Mouse (Mus musculus): ENCODE measurements at regions not wholly inside any gene's neighbourhood (a gene's known extent, or its start where the extent isn't known, plus 50 kb on each side); places are given as distances from the start of the nearest gene placed in this dataset.

GRCm38 (mm10) chr8:118062736-118063135 lies 220.8 kb upstream of the Cdh13 start:
- H3K4me3 ChIP-seq = no peak overlapping the region
- no peak overlapping the region for H3K27ac ChIP-seq
- DNase-seq (ENCODE audit: low spot score in 2 of 2) = no peak
- no peak for TF ChIP-seq CTCF (conservative IDR thresholded peaks at IDR 0.05)

- DNase-seq (ENCODE audit: low spot score in 2 of 2) = no peak
- Histone ChIP-seq H3K27ac (no peak overlapping the region), H3K4me3 (no peak overlapping the region)
- TF ChIP-seq CTCF (conservative IDR thresholded peaks at IDR 0.05) = no peak
These were observed 226.8 kb upstream of the Cdh13 start for GRCm38 (mm10) chr8:118056781-118057180.

DNA sequence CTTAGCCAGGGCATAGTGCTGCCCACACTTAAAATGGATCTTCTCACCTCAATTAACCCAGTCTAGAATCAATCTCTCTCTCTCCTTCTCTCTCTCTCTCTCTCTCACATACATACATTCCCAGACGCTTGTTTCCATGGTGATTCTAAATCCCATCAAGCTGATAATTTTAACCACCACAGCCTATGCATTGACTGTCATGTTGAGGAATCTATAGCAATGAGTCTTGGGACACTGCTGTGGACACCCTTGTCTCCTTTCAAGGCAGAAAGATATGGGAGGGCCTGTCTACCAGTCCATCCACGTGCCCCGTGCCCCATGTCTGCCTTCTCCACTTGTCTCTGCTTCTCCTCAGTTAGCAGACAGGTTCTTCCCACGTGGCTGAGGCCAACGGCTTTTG lies 228.0 kb upstream of the Cdh13 start:
- no peak overlapping the region for H3K27ac ChIP-seq
- DNase-seq (ENCODE audit: low spot score in 2 of 2) = no peak
- no peak for TF ChIP-seq CTCF (conservative IDR thresholded peaks at IDR 0.05)
- no peak overlapping the region for H3K4me3 ChIP-seq

GRCm38 (mm10) chr8:118050386-118050785 lies 233.1 kb upstream of the Cdh13 start:
- Histone ChIP-seq H3K27ac (no peak overlapping the region), H3K4me3 (no peak overlapping the region)
- no peak for TF ChIP-seq CTCF (conservative IDR thresholded peaks at IDR 0.05)
- DNase-seq (ENCODE audit: low spot score in 2 of 2) = no peak

GRCm38 (mm10) chr8:118042253-118042860 lies 240.6 kb upstream of the Mphosph6 start:
- Histone ChIP-seq H3K27ac (no peak overlapping the region), H3K4me3 (no peak overlapping the region)
- DNase-seq (ENCODE audit: low spot score in 2 of 2) = no peak
- TF ChIP-seq CTCF (conservative IDR thresholded peaks at IDR 0.05) = no peak

GRCm38 (mm10) chr8:118041253-118041652 lies 239.5 kb upstream of the Mphosph6 start:
- Histone ChIP-seq H3K27ac (no peak overlapping the region), H3K4me3 (no peak overlapping the region)
- no peak for DNase-seq (ENCODE audit: low spot score in 2 of 2)
- TF ChIP-seq CTCF (conservative IDR thresholded peaks at IDR 0.05) = no peak

DNA sequence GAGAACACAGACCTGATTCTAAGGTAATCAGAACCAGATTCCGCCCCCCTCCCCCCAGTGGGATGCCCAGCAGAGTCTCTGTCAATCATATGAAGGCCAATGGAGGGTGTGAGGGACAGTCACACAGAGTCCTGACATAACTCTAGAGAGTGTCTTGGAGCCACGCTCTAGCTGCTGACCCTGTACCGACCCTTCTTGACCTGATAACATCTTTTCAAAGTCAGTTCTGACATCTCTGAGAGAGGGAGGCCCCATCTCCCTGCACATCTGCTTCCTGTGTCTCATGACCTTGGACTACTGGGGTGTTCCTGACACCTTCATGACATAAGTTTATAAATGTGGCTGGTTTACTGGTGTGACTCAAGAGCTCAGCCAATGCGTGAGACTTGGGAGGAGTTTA lies 236.1 kb upstream of the Mphosph6 start:
- H3K27ac ChIP-seq = no peak overlapping the region
- DNase-seq (ENCODE audit: low spot score in 2 of 2) = no peak
- no peak overlapping the region for H3K4me3 ChIP-seq
- TF ChIP-seq CTCF (conservative IDR thresholded peaks at IDR 0.05) = no peak

DNA sequence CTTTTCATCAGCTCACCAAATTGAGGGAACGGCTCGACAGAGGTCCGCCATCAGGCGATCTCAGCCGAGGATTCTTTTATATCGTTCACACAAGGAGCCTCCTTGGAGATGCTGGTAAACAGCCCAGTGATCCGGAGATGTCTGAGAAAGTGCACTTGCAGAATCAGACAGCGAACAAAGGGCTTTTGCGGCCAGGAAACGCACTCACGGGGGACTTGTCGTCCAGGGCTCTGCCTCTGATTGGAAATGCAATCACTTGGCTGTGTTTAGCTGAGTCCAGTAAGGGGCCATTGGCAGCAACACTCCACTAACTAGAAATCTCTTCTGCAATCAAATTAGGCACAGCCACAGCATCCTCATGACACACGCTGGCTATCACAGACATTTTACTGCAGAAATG lies 232.3 kb upstream of the Mphosph6 start:
- no peak for TF ChIP-seq CTCF (conservative IDR thresholded peaks at IDR 0.05)
- Histone ChIP-seq H3K27ac (no peak overlapping the region), H3K4me3 (peak overlapping the region; percentile 19; the same call in 1 of the 2 replicates)
- DNase-seq (ENCODE audit: low spot score in 2 of 2) = peak in 1 of 2 experiments; percentile 5

DNA sequence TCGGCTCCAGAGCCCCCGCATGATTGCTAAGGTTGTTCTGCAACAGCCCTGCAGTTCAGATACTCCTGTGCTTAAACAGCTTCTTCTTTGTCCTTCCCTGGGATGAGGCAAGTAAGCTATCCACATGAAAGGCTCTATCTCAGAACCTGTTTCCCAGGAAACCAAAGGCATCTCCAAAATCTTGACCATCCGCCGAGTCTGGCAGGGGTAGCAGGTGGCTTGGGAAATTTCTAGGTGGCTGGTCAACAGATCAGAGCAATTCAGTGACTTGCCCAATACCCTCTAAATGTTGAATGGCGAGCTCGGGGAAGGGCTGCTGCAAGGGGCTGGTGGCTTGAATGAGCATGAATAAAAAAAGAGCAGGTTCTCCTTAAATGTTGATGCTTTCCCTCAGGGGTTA lies 229.7 kb upstream of the Mphosph6 start:
- Histone ChIP-seq H3K27ac (no peak overlapping the region), H3K4me3 (no peak overlapping the region)
- no peak for TF ChIP-seq CTCF (conservative IDR thresholded peaks at IDR 0.05)

DNA sequence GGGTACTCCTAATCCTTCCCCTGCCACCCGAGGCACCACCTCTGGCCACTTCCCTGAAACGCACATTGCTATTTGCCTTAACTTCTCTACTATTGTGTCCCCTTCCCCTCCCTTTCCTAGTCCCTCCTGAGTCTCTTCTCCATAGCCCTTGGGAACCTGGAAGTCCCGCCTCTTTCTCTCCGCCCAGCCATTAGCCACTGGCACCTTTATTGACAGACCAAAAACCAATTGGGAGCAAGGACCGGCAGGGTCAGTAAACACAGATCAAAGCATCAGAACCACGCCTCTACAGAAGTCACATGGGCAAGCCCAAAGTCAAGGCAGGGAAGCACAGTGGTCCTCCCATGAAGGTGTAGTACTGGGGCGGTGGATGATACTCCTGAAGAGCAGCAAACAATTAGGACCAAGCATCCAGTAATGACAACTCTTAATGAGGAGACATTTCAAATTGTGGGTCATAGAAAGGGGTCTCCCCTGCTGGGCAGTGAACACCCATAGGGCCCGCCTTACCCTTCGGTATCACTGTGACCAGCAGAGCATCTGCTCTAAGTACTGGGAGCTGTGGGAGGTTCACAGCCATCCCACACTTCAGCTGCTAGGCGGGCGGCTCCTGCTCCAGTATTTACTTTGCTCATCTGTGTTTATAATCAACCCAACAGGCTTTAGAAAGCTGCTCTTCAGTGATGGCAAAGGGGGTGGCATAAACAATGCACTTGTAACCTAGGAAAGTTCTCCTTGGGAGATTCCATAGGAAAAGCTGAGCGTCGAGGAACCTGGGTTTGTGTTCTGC lies 226.5 kb upstream of the Mphosph6 start:
- TF ChIP-seq CTCF (conservative IDR thresholded peaks at IDR 0.05) = no peak
- Histone ChIP-seq H3K4me3 (no peak overlapping the region), H3K27ac (no peak overlapping the region)
- DNase-seq (ENCODE audit: low spot score in 2 of 2) = peak; percentile 62 to 67

More for the DNA sequence above, 229.7 kb upstream of the Mphosph6 start:
- DNase-seq (ENCODE audit: low spot score in 2 of 2) = no peak

DNA sequence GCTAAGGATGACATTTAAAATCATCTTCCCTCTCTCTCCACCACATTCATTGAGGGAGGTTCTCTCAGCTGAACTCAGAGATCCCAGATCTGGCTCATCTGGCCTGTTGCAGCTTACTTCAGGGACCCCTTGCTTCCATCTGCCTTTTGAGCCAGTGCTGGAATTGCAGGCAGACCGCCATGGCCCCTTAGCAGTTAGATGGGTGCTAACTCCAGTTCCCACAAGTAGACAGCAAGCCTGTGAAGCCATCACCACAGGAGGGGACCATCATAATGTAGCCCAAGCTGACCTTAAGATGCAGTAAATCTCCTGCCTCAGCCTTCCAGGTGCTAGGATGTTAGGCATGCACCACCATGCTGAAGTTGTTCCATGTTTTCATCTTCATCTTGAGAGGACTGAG lies 221.7 kb upstream of the Mphosph6 start:
- Histone ChIP-seq H3K4me3 (no peak overlapping the region), H3K27ac (no peak overlapping the region)
- DNase-seq (ENCODE audit: low spot score in 2 of 2) = no peak
- TF ChIP-seq CTCF (conservative IDR thresholded peaks at IDR 0.05) = no peak

- no peak for DNase-seq (ENCODE audit: low spot score in 2 of 2)
- H3K4me3 ChIP-seq = no peak overlapping the region
- no peak for TF ChIP-seq CTCF (conservative IDR thresholded peaks at IDR 0.05)
- H3K27ac ChIP-seq = no peak overlapping the region
These were observed 220.2 kb upstream of the Mphosph6 start for GRCm38 (mm10) chr8:118021978-118022377.

- no peak for TF ChIP-seq CTCF (conservative IDR thresholded peaks at IDR 0.05)
- no peak for DNase-seq (ENCODE audit: low spot score in 2 of 2)
- no peak overlapping the region for H3K4me3 ChIP-seq
- H3K27ac ChIP-seq = no peak overlapping the region
These were observed 215.5 kb upstream of the Mphosph6 start for GRCm38 (mm10) chr8:118017261-118017660.

DNA sequence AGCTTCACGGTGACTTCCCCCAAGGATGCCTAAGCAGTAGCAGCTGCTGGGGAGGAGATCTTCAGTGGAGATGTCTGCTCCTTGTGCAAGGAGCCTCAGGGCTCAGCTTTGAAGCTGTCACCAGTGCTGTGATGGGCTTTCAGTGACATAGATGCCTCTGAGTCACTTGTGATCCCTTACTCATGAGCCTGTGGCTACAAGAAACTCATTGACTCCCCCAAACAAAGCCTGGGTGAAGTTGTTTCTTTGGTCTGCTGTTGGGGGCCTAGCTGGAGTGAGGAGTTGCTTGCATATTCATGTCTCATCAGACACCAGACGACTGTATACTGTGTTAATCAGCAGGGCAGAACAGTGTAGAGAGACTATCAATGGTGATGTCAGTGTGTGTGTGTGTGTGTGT lies 203.4 kb upstream of the Mphosph6 start:
- H3K27ac ChIP-seq = no peak overlapping the region
- TF ChIP-seq CTCF (conservative IDR thresholded peaks at IDR 0.05) = no peak
- no peak for DNase-seq (ENCODE audit: low spot score in 2 of 2)
- no peak overlapping the region for H3K4me3 ChIP-seq
